15 mouse cellular contexts compared by ENCODE assay signal in the genomic region with DNA sequence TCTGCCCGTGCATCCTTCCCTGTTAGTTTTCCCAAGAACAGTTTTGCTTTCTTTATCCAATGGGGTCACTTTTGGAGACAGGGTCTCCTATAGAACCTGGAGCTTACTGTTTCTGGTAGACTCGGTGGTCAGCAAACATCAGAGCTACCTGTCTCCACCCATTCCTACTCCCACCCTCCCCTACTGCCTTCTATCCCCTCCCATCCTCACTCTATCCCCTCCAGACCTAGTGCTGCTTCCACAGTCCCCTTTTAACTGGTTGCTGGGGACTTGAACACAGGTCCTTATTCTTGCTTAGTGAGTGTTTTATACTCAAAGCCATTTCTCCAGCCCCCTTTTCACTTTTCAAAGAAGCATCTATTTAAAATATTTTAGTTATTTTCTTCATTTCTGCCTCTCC.
A peak's percentile ranks its signal among the peaks of the same experiment; 100 is the strongest.
DNase-seq lines count a peak whose midpoint lies in the region; ATAC-seq and TF ChIP-seq lines count a peak whose summit lies in the region.
"Had no signal": no experiment of that assay in that cellular context is flagged by ENCODE, and none has a peak within 500 bp of the region (broad histone marks: within the 10 kb centered on the region; RNA-seq: fewer than 3 reads in every experiment).

No protein-coding gene starts in this region.

- H3K4me2 ChIP-seq in forebrain, embryonic 11.5 days (ENCODE audit: low read depth, low read length, severe bottlenecking), result no peak overlapping the region
- H3K4me2 ChIP-seq in forebrain, postnatal 0 days (ENCODE audit: low read depth), result no peak overlapping the region
- H3K4me2 ChIP-seq in hindbrain, embryonic 16.5 days (ENCODE audit: low read length), result no peak overlapping the region
- H3K4me2 ChIP-seq in embryonic facial prominence, embryonic 13.5 days, result no peak overlapping the region
- H3K4me2 ChIP-seq in midbrain, embryonic 15.5 days, result no peak overlapping the region
- H3K4me2 ChIP-seq: kidney, embryonic 15.5 days had no signal

- WGBS in forebrain, embryonic 11.5 days, result 85% methylated on average over 2 of the region's 2 CpGs
- whole genome bisulfite sequencing in forebrain, postnatal 0 days, result 70% methylated on average over 2 of the region's 2 CpGs
- 68% methylated on average over 2 of the region's 2 CpGs for WGBS in hindbrain, embryonic 10.5 days
- WGBS in hindbrain, embryonic 16.5 days, result 69% methylated on average over 2 of the region's 2 CpGs
- WGBS in embryonic facial prominence, embryonic 13.5 days, result 66% methylated on average over 2 of the region's 2 CpGs
- WGBS in midbrain, embryonic 15.5 days, result 52% methylated on average over 2 of the region's 2 CpGs

- no peak for ATAC-seq in forebrain, embryonic 11.5 days (replicated peaks; ENCODE audit: low FRiP score)
- no peak for ATAC-seq in forebrain, postnatal 0 days
- no peak for ATAC-seq in hindbrain, embryonic 16.5 days
- ATAC-seq in embryonic facial prominence, embryonic 13.5 days (ENCODE audit: insufficient number of reproducible peaks, insufficient read depth, low FRiP score, low TSS enrichment, low read depth), result no peak
- 0 out of 2 replicates have a peak, but pooled peaks have one; percentile 10 for ATAC-seq in midbrain, embryonic 15.5 days (replicated peaks)

- no peak overlapping the region for H3K9ac ChIP-seq in forebrain, embryonic 11.5 days (ENCODE audit: low read length)
- H3K9ac ChIP-seq in forebrain, postnatal 0 days, result no peak overlapping the region
- no peak overlapping the region for H3K9ac ChIP-seq in hindbrain, embryonic 16.5 days (ENCODE audit: low read depth, low read length)
- H3K9ac ChIP-seq in embryonic facial prominence, embryonic 13.5 days, result no peak overlapping the region
- H3K9ac ChIP-seq in midbrain, embryonic 15.5 days, result no peak overlapping the region
- H3K9ac ChIP-seq: kidney, embryonic 15.5 days had no signal

- no peaks in the 10 kb centered on the region for H3K27me3 ChIP-seq in forebrain, embryonic 11.5 days (ENCODE audit: control insufficient read depth, insufficient read depth, low read length)
- no peaks in the 10 kb centered on the region for H3K27me3 ChIP-seq in forebrain, postnatal 0 days (ENCODE audit: insufficient read depth, low read length)
- no peaks in the 10 kb centered on the region for H3K27me3 ChIP-seq in hindbrain, embryonic 10.5 days (ENCODE audit: insufficient read depth, poor library complexity, severe bottlenecking)
- H3K27me3 ChIP-seq in hindbrain, embryonic 16.5 days (replicated peaks; ENCODE audit: control insufficient read depth, insufficient read depth, low read length), result no peaks in the 10 kb centered on the region
- no peaks in the 10 kb centered on the region for H3K27me3 ChIP-seq in embryonic facial prominence, embryonic 13.5 days
- H3K27me3 ChIP-seq in midbrain, embryonic 15.5 days (replicated peaks), result no peaks in the 10 kb centered on the region
- H3K27me3 ChIP-seq: CH12.LX; kidney, embryonic 15.5 days had no signal

- no peak overlapping the region for H3K4me3 ChIP-seq in forebrain, embryonic 11.5 days (ENCODE audit: low read depth, low read length)
- H3K4me3 ChIP-seq in forebrain, postnatal 0 days (ENCODE audit: low read depth, low read length), result no peak overlapping the region
- no peak overlapping the region for H3K4me3 ChIP-seq in hindbrain, embryonic 10.5 days
- H3K4me3 ChIP-seq in hindbrain, embryonic 16.5 days (ENCODE audit: low read length), result no peak overlapping the region
- H3K4me3 ChIP-seq in embryonic facial prominence, embryonic 13.5 days, result no peak overlapping the region
- no peak overlapping the region for H3K4me3 ChIP-seq in midbrain, embryonic 15.5 days
- H3K4me3 ChIP-seq: kidney, embryonic 15.5 days; left cerebral cortex, adult 2 months had no signal

- H3K36me3 ChIP-seq in forebrain, embryonic 11.5 days (ENCODE audit: control insufficient read depth, insufficient read depth, low read length), result no peaks in the 10 kb centered on the region
- H3K36me3 ChIP-seq in forebrain, postnatal 0 days (ENCODE audit: insufficient read depth), result no peaks in the 10 kb centered on the region
- H3K36me3 ChIP-seq in hindbrain, embryonic 10.5 days, result no peaks in the 10 kb centered on the region
- H3K36me3 ChIP-seq in hindbrain, embryonic 16.5 days (ENCODE audit: control insufficient read depth, insufficient read depth, low read length), result no peaks in the 10 kb centered on the region
- H3K36me3 ChIP-seq in embryonic facial prominence, embryonic 13.5 days, result no peaks in the 10 kb centered on the region
- no peaks in the 10 kb centered on the region for H3K36me3 ChIP-seq in midbrain, embryonic 15.5 days (replicated peaks)
- H3K36me3 ChIP-seq: kidney, embryonic 15.5 days had no signal

- no peaks in the 10 kb centered on the region for H3K9me3 ChIP-seq in forebrain, embryonic 11.5 days (ENCODE audit: control insufficient read depth, low read length)
- H3K9me3 ChIP-seq in forebrain, postnatal 0 days (ENCODE audit: low read length), result no peaks in the 10 kb centered on the region
- H3K9me3 ChIP-seq in hindbrain, embryonic 10.5 days, result 0 out of 2 replicates have a peak, but pooled peaks cover 4% of the 10 kb centered on the region
- no peaks in the 10 kb centered on the region for H3K9me3 ChIP-seq in hindbrain, embryonic 16.5 days (ENCODE audit: control insufficient read depth, low read length)
- no peaks in the 10 kb centered on the region for H3K9me3 ChIP-seq in embryonic facial prominence, embryonic 13.5 days
- no peaks in the 10 kb centered on the region for H3K9me3 ChIP-seq in midbrain, embryonic 15.5 days
- H3K9me3 ChIP-seq: kidney, embryonic 15.5 days had no signal

- H3K4me1 ChIP-seq in forebrain, embryonic 11.5 days (replicated peaks; ENCODE audit: control insufficient read depth, insufficient read depth, low read length), result 0 out of 2 replicates have a peak, but pooled peaks cover 2% of the 10 kb centered on the region
- H3K4me1 ChIP-seq in forebrain, postnatal 0 days (ENCODE audit: insufficient read depth), result no peaks in the 10 kb centered on the region
- H3K4me1 ChIP-seq in hindbrain, embryonic 10.5 days (replicated peaks), result peaks cover 23% of the 10 kb centered on the region
- no peaks in the 10 kb centered on the region for H3K4me1 ChIP-seq in hindbrain, embryonic 16.5 days (ENCODE audit: control insufficient read depth, insufficient read depth, low read depth, low read length)
- peaks cover 31% of the 10 kb centered on the region for H3K4me1 ChIP-seq in embryonic facial prominence, embryonic 13.5 days
- H3K4me1 ChIP-seq in midbrain, embryonic 15.5 days, result peaks cover 11% of the 10 kb centered on the region

- no peak for TF ChIP-seq CTCF in forebrain, postnatal 0 days (IDR thresholded peaks at IDR 0.05; ENCODE audit: low read depth)

- peak overlapping the region; percentile 27; the same call in 1 of the 2 replicates for H3K27ac ChIP-seq in forebrain, embryonic 11.5 days (ENCODE audit: low read depth, low read length)
- H3K27ac ChIP-seq in forebrain, postnatal 0 days (ENCODE audit: low read depth, low read length), result no peak overlapping the region
- peak overlapping the region; percentile 91 for H3K27ac ChIP-seq in hindbrain, embryonic 10.5 days
- no peak overlapping the region for H3K27ac ChIP-seq in hindbrain, embryonic 16.5 days (ENCODE audit: low read depth, low read length)
- H3K27ac ChIP-seq in embryonic facial prominence, embryonic 13.5 days, result peak overlapping the region; percentile 78
- no peak overlapping the region for H3K27ac ChIP-seq in midbrain, embryonic 15.5 days
- H3K27ac ChIP-seq: left cerebral cortex, adult 2 months had no signal

- intact Hi-C loops in left cerebral cortex, postnatal 4 days (cut with DNase I), result no loop called here

- DNase-seq in forebrain, embryonic 11.5 days (ENCODE audit: low spot score), result no peak
- no peak for DNase-seq in forebrain, postnatal 0 days
- DNase-seq in hindbrain, embryonic 10.5 days (ENCODE audit: low spot score), result no peak
- DNase-seq in left cerebral cortex, postnatal 4 days, result no peak
- DNase-seq in adrenal gland, adult 2 months, result no peak
- DNase-seq: adrenal gland, postnatal 14 days; cerebellum, adult 9-10 months; lung, postnatal 14 days; right cerebral cortex, postnatal 4 days had no signal

Comparison
In these comparisons a context has a peak if more than half of its experiments do, and no peak if none do; other contexts are left out.
1. H3K27ac ChIP-seq: peak in forebrain, embryonic 11.5 days (single experiment), hindbrain, embryonic 10.5 days (single experiment) and embryonic facial prominence, embryonic 13.5 days (single experiment); none in forebrain, postnatal 0 days (single experiment), hindbrain, embryonic 16.5 days (single experiment) and midbrain, embryonic 15.5 days (single experiment).